Mouse (Mus musculus) 3134 (cell line): ENCODE data around the gene Azgp1.
"Not testable (repeated sequence)": the region's sequence is repeated elsewhere in the genome, so short reads cannot be mapped to it uniquely, and the experiment has no call there.

Experiments
- DNase-seq: peaks from one replicate; pipeline ENCODE4 v3.0.0-alpha.2; 2011; ENCODE audit warnings: low spot score; ENCODE audit not compliant: insufficient read length; ENCODE audit errors: extremely low read depth

The Azgp1 gene

GRCm38 (mm10) chr5:137981300-137981699, at the start of gene Azgp1:
TSS of gene Azgp1 (plus strand) at chr5:137981520.
- peak; percentile 12 for DNase-seq

DNA sequence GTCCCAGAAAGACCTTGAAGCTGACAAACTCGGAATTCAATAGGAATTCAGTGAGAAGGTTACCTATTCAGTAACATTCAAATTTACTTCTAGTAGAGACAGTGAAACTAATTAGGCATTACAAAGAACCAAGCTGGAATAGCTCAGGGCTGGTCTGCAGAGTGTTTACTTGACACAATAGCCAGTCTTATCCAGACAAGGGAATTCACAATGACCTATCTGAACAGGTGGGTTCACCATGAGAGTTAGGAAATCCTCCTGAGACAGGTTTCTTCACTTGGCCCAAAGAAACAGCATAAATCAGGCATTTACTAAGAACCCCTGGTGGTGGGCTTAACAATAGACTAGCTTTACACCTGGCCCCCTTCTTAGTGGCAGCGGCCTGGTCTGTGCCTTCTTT, 47.4 kb upstream of the Azgp1 start:
- not testable (repeated sequence) for DNase-seq

DNA sequence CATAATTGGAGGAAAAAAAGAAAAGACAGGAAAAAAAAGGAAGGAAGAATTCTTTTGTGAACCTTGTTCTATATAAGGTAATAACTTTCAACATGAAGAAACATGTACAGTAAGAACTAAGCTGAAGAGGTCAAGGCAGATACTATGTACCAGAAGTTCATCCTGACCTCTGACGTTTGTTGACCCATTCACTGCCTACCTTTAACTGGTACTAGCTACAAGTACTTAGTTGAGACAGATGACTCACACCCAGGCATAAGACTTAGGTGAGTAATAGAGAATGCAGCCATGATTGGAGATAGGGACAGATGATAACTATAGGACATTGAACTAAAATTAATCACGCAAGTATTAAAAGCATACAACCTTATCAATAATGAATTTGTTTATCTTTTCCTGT, 44.8 kb upstream of the Azgp1 start:
- DNase-seq, result no peak

DNA sequence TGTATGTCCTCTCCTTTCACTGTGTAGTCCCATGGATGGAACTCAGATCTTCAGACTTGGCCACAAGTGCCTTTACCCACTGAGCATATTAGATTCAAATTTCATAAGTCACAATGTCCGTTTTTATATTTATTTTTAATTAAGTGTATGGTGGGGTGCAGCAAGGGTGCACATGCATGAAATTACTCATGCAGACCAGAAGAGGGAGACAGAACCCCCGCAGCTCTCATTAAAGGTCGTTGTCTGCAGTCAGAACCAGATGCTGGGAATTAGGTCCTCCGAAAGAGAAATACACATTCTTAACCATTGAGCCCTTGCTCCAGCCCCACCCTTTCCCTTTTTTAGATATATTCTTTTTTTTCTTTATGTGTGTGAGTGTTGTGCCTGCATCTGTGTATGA, 44.1 kb upstream of the Azgp1 start:
- DNase-seq, result no peak

GRCm38 (mm10) chr5:137940948-137941347, 40.4 kb upstream of the Azgp1 start:
- no peak for DNase-seq

- DNase-seq, result no peak
Measured at GRCm38 (mm10) chr5:137943133-137943532, 38.2 kb upstream of the Azgp1 start.

DNA sequence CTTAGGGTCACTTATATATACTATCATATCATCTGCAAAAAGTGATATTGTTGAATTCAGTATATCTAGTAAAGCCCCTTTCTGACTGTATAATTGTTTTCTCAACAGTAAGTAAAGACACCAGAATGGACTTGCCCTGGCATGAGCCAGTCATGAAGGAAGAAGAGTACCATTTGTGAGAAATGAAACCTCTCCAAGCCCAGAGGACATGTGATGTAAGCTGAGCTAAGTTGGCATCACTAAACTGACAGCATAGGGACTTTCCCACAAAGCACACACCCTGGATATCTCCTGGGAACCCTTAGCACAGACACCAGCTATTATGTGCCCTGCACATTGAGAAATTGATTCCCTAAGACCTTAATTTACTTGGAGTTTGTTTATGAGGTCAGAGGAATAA, 34.0 kb upstream of the Azgp1 start:
- no peak for DNase-seq

DNA sequence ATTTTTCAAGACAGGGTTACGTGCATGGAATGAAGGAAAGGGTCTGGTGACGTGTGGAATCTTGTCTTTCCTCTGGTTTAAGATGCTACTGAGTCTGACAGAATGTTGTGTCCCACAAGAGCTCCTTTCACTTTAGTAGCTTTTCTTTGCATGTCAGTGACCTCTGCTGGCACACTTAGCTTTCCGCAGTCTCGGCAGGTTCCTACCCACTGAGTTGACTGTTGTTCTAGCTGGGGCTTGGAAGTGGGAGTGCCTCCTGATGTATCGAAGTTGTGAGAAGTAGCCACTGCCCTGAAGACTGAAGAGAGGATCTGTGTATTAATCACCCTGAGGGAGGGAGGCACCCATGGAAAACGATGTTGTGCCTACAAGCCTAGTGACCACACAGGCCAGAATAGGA, 30.1 kb upstream of the Azgp1 start:
- no peak for DNase-seq

DNA sequence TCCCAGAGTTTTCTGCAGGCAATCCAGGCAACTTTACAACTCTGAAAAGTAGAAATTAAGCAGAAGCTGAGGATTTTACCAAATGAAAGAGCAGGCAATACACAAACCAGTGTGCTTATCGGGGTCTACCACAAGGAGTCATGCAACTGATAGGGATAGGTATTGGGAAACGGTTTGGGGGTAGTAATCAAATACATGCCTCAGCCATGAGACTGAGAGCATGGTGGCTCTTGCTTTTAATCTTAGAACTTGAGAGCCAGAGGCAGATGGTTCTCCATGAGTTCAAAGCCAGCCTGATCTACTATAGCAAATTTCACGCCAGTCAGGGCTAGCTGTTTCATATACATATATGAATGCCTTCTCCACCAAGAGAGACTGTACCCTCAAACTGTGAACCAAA, 24.9 kb upstream of the Azgp1 start:
- no peak for DNase-seq

GRCm38 (mm10) chr5:137962945-137963344, 18.4 kb upstream of the Azgp1 start, which contains the start of gene Gjc3:
TSS of gene Gjc3 (minus strand) at chr5:137963098.
- DNase-seq, result no peak

DNA sequence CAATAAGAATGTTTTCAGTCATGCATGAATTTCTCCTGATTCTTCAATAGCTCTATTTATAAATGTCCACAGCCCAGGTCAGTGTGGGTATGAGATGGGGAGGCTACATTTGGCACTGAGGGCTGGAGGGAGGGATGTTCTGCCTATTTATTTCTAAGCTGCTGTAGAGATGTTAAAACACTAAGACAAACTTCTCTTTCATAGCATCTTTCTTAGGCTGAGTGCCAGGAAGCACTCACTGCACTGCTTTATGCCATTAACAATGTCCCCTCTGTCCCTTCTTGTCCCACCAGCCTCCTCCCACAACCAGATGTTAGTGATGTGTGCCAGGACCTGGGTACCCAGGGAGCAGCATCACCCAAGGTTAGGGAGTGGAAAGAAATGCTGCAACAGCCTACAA, 14.8 kb upstream of the Azgp1 start:
- DNase-seq, result no peak

- DNase-seq, result no peak
Measured at GRCm38 (mm10) chr5:137973161-137973560, 8.2 kb upstream of the Azgp1 start.

DNA sequence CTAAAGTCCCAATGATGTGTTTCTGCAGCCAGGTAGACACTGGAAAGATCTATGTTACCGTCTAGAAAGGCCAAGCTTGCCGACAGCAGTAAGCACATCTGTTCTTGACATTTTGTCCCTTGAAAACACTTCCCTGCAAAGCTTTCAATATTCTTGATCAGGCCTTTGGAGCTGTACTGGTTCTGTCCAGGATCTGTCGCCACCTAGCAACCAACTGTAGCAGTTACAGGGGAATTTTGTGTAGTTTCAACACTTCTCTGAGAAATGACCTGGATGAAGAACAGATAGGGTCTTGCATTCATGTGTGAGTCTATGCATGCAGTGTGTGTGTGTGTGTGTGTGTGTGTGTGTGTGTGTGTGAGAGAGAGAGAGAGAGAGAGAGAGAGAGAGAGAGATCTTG, 7.6 kb upstream of the Azgp1 start:
- no peak for DNase-seq

DNA sequence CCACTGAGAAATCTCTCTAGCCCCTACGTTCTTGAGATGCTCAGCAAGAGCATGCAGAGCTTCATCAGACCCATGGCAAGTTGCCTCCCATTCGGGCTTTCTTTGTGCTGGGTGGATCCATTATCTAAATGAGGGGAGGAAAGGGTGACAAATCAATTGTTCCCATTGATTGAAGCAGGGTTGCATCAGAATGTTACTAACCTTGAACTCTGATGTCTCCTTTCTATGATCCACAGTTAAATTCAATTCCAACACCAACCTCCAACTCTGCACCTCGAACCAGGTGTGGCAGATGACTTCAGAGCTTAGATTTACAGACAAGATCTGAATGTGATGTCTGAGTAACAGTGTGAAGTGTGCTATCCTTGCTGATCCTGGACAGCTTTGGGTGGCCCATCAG, 6.6 kb upstream of the Azgp1 start:
- DNase-seq, result no peak

DNA sequence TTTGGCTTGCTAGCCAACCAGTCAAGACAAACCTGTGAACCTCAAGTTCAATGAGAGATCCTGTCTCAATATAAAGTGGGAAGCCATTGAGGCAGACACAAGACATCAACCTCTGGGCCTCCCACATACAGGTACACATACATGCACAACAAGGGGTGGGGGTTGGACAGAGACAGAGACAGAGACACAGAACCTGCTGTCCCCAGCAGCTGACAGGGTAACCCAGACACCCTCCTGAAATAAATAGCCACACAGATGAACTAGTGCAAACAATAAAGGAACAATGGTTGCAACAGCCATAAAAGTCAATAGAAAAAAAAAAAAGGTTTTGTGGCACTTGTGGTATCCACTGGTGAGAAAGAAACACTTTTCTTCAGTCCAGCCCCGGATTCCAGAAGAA, 5.9 kb upstream of the Azgp1 start:
- no peak for DNase-seq

GRCm38 (mm10) chr5:137977291-137977690, 4.0 kb upstream of the Azgp1 start:
- DNase-seq, result no peak

DNA sequence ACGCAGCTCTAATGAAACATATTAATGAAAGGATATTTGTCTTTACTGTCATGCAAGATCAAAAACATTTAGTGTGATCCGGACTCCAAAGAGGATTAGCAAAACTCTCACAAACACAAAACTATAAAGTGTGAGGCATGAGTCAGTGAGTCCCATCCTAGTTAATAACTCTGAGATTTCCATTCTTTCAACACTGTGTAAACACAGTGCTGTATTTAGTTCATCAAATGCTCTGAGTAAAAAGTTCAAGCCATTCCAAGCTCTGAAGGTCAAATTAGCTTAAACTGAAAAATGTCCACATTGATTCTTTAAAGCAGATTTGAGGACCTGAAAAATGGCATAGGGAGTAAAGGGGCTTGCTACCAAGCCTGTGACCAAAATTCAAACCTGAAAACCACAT, 2.2 kb upstream of the Azgp1 start:
- no peak for DNase-seq

DNA sequence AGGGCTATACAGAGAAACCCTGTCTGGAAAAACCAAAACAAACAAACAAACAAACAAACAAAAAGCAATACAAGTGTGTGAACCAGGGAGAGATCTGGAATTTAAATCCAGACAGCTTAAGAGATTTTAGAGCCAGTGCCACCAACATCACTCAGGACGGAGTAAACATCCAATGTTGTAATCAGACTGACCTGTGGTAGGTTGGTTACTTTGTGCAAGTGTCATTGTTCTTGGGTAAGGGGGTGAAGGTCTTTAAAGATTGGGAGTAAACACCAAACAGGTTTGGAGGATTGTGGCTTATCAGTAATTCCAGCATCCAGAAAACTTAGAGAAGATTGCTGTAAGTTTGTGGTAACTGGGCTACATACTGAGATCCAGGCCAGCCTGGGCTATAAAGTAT, 5.0 kb downstream of the Azgp1 start:
- no peak for DNase-seq

- no peak for DNase-seq
Measured at GRCm38 (mm10) chr5:138009437-138009836, 28.1 kb downstream of the Azgp1 start.

- no peak for DNase-seq
Measured at GRCm38 (mm10) chr5:138012382-138012781, 31.1 kb downstream of the Azgp1 start.

DNA sequence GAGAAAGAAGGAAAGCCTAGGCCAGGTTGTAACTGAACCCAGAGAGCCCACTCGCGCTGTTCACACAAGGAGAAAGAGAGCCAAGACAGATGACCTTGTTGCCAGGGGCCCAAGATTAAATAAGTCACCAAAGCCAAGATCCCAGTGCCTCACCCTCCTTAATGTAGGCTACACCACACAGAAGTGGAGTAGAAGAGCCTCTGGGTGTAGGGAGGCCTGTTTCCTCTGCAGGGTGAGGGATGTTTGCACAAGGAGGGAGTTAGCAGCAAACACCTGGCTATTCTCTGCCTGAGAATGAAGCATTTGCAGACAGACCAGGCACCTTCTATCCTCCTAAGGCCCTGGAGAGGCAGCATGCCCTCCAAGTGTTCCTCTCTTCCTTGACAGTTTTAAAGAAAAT, 35.2 kb downstream of the Azgp1 start:
- no peak for DNase-seq

- DNase-seq, result no peak
Measured at GRCm38 (mm10) chr5:138016997-138017396, 35.7 kb downstream of the Azgp1 start.

- not testable (repeated sequence) for DNase-seq
Measured at GRCm38 (mm10) chr5:138019577-138019976, 38.3 kb downstream of the Azgp1 start.
